Mouse (Mus musculus): Measurements from ENCODE around the gene Ttc28. TPM values are rescaled to one million over a fixed set of nuclear protein-coding genes. Genes with fewer than 3 reads are reported as not detected.

Gene Ttc28
- total and polyA plus RNA-seq, 3 experiments, result 1.1 to 1.8 TPM; not detected in 1

DNA sequence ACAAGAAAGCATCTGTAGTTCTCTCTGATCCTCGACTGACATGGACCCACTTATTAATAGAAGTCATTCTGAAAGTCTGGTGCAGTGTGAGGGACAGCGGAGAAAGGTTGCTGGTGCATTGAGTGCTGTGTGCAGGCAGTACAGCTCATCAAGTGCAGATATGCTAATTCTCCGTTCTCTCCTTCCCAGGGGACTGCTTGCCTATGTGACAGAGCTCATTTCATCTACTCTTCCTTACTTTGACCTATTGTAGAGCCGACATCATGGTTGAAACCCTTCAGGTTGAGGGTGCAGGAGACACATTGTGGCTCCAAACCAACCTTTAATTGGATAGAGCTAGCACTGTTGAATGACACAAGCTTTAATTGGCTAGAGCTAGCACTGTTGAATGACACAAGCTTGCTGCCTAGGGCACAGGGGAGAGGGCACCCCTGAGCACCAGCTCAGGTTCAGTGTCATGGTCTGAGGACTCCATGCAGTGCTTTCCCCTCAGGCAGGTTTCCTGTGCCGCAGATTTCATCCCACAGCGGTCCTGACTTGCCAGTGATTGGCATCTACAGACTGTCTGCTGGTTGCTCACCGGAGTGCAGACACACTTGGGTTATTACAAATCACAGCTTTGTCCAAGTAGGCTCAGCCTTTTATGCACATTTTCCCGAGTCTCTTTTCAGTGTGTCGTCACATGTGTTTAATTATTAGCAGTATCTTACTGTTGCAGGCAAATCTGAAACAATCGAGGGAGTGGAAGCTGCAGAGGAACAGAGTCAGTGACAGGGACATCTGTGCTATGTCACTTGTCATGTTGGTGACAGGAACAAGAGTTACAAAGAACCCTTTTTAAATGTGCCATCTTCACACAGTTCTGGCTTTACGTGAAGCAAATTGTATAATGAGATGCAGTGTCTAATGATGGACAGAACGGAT lies 69.1 kb downstream of the Ttc28 start:
- Histone ChIP-seq H3K9ac (ENCODE audit: control insufficient read depth, low read depth, low read length, poor library complexity, severe bottlenecking) (no peak overlapping the region), H3K79me2 (ENCODE audit: control insufficient read depth, insufficient read depth, low read length, poor library complexity) (no peaks in the 10 kb centered on the region), H3K4me1 (ENCODE audit: control insufficient read depth in 1 of 2, insufficient read depth in 2 of 2, low read length in 2 of 2) (peaks cover 6 to 7% of the 10 kb centered on the region in 2 experiments), H3K4me3 (ENCODE audit: control insufficient read depth in 1 of 2, insufficient read depth in 1 of 2, low read depth in 2 of 2, low read length in 2 of 2) (no peak overlapping the region), H3K36me3 (ENCODE audit: control insufficient read depth in 1 of 2, insufficient read depth in 2 of 2, low read length in 2 of 2) (peaks cover 0 to 3% of the 10 kb centered on the region in 2 experiments; a peak in 2 of 4 replicates), H3K27me3 (ENCODE audit: control insufficient read depth in 1 of 2, insufficient read depth in 2 of 2, low read length in 2 of 2) (no peaks in the 10 kb centered on the region), H3K9me3 (replicated peaks; ENCODE audit: insufficient read depth, low read length) (no peaks in the 10 kb centered on the region), H3K27ac (ENCODE audit: control insufficient read depth, low read depth, low read length) (no peak overlapping the region)
- no peak for DNase-seq (ENCODE audit: low read depth, low spot score)
- no peak for TF ChIP-seq TAL1 (IDR thresholded peaks at IDR 0.05; ENCODE audit: low read length)
- no peak for TF ChIP-seq GABPA (IDR thresholded peaks at IDR 0.05; ENCODE audit: low read depth, low read length)
- TF ChIP-seq EP300 (IDR thresholded peaks at IDR 0.05; ENCODE audit: low read depth in 1 of 2, low read length in 2 of 2), result no peak
- TF ChIP-seq ZMIZ1 (IDR thresholded peaks at IDR 0.05; ENCODE audit: low read depth, low read length), result no peak
- no peak for TF ChIP-seq SIN3A (IDR thresholded peaks at IDR 0.05; ENCODE audit: low read length)
- TF ChIP-seq TBP (IDR thresholded peaks at IDR 0.05; ENCODE audit: low read depth, low read length), result no peak
- no peak for TF ChIP-seq ZC3H11A (IDR thresholded peaks at IDR 0.05; ENCODE audit: low read depth, low read length)
- no peak for TF ChIP-seq CHD2 (IDR thresholded peaks at IDR 0.05; ENCODE audit: low read length)
- no peak for TF ChIP-seq ELF1 (IDR thresholded peaks at IDR 0.05; ENCODE audit: low read depth, low read length)
- no peak for TF ChIP-seq UBTF (IDR thresholded peaks at IDR 0.05; ENCODE audit: borderline replicate concordance, insufficient read depth, low read depth, low read length)
- TF ChIP-seq CTCF (IDR thresholded peaks at IDR 0.05 in 2 of 3, conservative IDR thresholded peaks at IDR 0.05 in 1 of 3; ENCODE audit: control insufficient read depth in 1 of 3, insufficient read depth in 1 of 3, low read depth in 2 of 3, low read length in 3 of 3, poor library complexity in 1 of 3, severe bottlenecking in 1 of 3), result no peak
- no peak for TF ChIP-seq MXI1 (IDR thresholded peaks at IDR 0.05; ENCODE audit: low read depth, low read length)
- no peak for TF ChIP-seq MYC (IDR thresholded peaks at IDR 0.05; ENCODE audit: low read depth, low read length)
- TF ChIP-seq RCOR1 (IDR thresholded peaks at IDR 0.05; ENCODE audit: low read depth, low read length), result no peak

DNA sequence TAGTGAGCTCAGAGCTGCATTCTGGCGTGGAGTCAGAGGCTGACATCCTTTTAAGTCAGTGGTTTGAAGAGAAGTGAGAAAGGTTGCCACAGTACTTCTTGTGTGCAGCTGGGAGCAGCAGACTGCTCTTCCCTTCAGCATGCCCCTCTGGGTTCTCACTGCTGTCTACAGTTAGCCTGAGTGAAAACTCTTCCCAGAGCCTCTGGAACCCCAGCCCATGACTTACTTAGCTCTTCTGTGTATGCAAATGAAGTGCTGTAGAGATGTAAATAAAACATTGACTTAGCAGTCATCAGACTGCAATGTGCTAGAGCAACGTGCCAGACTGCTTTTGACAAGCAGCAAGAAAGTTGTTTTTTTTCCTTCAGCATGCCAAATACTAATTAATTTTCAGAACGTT lies 70.2 kb downstream of the Ttc28 start:
- Histone ChIP-seq H3K9ac (ENCODE audit: control insufficient read depth, low read depth, low read length, poor library complexity, severe bottlenecking) (no peak overlapping the region), H3K36me3 (ENCODE audit: control insufficient read depth in 1 of 2, insufficient read depth in 2 of 2, low read length in 2 of 2) (peaks cover 0 to 3% of the 10 kb centered on the region in 2 experiments; a peak in 2 of 4 replicates), H3K27me3 (ENCODE audit: control insufficient read depth in 1 of 2, insufficient read depth in 2 of 2, low read length in 2 of 2) (no peaks in the 10 kb centered on the region), H3K79me2 (ENCODE audit: control insufficient read depth, insufficient read depth, low read length, poor library complexity) (no peaks in the 10 kb centered on the region), H3K4me1 (ENCODE audit: control insufficient read depth in 1 of 2, insufficient read depth in 2 of 2, low read length in 2 of 2) (peaks cover 6 to 7% of the 10 kb centered on the region in 2 experiments), H3K27ac (ENCODE audit: control insufficient read depth, low read depth, low read length) (no peak overlapping the region), H3K9me3 (replicated peaks; ENCODE audit: insufficient read depth, low read length) (no peaks in the 10 kb centered on the region), H3K4me3 (ENCODE audit: control insufficient read depth in 1 of 2, insufficient read depth in 1 of 2, low read depth in 2 of 2, low read length in 2 of 2) (no peak overlapping the region)
- TF ChIP-seq GABPA (IDR thresholded peaks at IDR 0.05; ENCODE audit: low read depth, low read length), result no peak
- TF ChIP-seq ZKSCAN1 (IDR thresholded peaks at IDR 0.05; ENCODE audit: low read depth, low read length), result no peak
- TF ChIP-seq ZMIZ1 (IDR thresholded peaks at IDR 0.05; ENCODE audit: low read depth, low read length), result no peak
- TF ChIP-seq JUND (IDR thresholded peaks at IDR 0.05; ENCODE audit: low read depth, low read length), result no peak
- TF ChIP-seq HCFC1 (IDR thresholded peaks at IDR 0.05; ENCODE audit: low read depth, low read length), result no peak
- TF ChIP-seq SMC3 (IDR thresholded peaks at IDR 0.05; ENCODE audit: low read depth, low read length), result no peak
- TF ChIP-seq GATA1 (IDR thresholded peaks at IDR 0.05; ENCODE audit: low read depth, low read length), result no peak
- no peak for TF ChIP-seq CTCF (IDR thresholded peaks at IDR 0.05 in 2 of 3, conservative IDR thresholded peaks at IDR 0.05 in 1 of 3; ENCODE audit: control insufficient read depth in 1 of 3, insufficient read depth in 1 of 3, low read depth in 2 of 3, low read length in 3 of 3, poor library complexity in 1 of 3, severe bottlenecking in 1 of 3)
- no peak for TF ChIP-seq POLR2AphosphoS2 (IDR thresholded peaks at IDR 0.05; ENCODE audit: low read length)
- TF ChIP-seq UBTF (IDR thresholded peaks at IDR 0.05; ENCODE audit: borderline replicate concordance, insufficient read depth, low read depth, low read length), result no peak
- no peak for TF ChIP-seq MEF2A (IDR thresholded peaks at IDR 0.05; ENCODE audit: extremely low read depth, insufficient replicate concordance, low read depth, low read length, poor library complexity, severe bottlenecking)
- TF ChIP-seq RCOR1 (IDR thresholded peaks at IDR 0.05; ENCODE audit: low read depth, low read length), result no peak
- no peak for TF ChIP-seq TBP (IDR thresholded peaks at IDR 0.05; ENCODE audit: low read depth, low read length)
- TF ChIP-seq POLR2A (IDR thresholded peaks at IDR 0.05; ENCODE audit: control insufficient read depth in 1 of 2, insufficient read depth in 1 of 2, low read depth in 1 of 2, low read length in 2 of 2, poor library complexity in 1 of 2), result no peak
- no peak for TF ChIP-seq TAL1 (IDR thresholded peaks at IDR 0.05; ENCODE audit: low read length)
- TF ChIP-seq RAD21 (IDR thresholded peaks at IDR 0.05; ENCODE audit: low read depth, low read length), result no peak
- no peak for TF ChIP-seq MYB (IDR thresholded peaks at IDR 0.05; ENCODE audit: low read depth, low read length)
- TF ChIP-seq MXI1 (IDR thresholded peaks at IDR 0.05; ENCODE audit: low read depth, low read length), result no peak
- TF ChIP-seq CHD1 (IDR thresholded peaks at IDR 0.05; ENCODE audit: low read depth, low read length), result no peak
- DNase-seq (ENCODE audit: low read depth, low spot score), result peak; percentile 10

All from MEL (cell line).